Mouse (Mus musculus): ENCODE measurements at regions not wholly inside any gene's neighbourhood (a gene's known extent, or its start where the extent isn't known, plus 50 kb on each side); places are given as distances from the start of the nearest gene placed in this dataset.
A peak's percentile ranks its signal among the peaks of the same experiment; 100 is the strongest.

DNA sequence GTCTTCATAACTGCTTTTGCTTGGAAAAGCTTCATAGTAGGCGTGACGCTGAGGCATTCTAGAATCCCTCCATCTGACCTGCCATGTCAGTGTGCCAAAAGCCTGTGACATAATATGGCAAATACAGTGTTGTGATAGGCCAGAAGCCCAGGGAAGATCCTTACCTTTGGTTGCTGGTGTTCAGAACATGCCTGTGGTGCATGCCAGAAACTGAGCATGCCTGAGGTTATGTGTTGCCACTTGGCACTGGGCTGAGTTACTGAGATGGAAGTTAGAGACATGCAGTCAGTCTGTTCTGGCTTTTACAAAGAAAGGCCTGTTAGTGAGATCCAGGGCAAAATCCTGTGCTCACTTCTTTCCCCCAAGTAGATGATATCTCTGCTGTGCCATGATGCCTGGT is 412.7 kb upstream of the Gm11042 start:
- H3K4me1 ChIP-seq (ENCODE audit: control insufficient read depth, insufficient read depth, low read length), result no peaks in the 10 kb centered on the region
- no peak overlapping the region for H3K4me2 ChIP-seq (ENCODE audit: low read depth, low read length)
- no peaks in the 10 kb centered on the region for H3K27me3 ChIP-seq (ENCODE audit: control insufficient read depth, insufficient read depth, low read length)
- no peak overlapping the region for H3K9ac ChIP-seq (replicated peaks; ENCODE audit: low read depth, low read length)
- H3K9me3 ChIP-seq (ENCODE audit: control insufficient read depth, low read length), result no peaks in the 10 kb centered on the region
- H3K36me3 ChIP-seq (ENCODE audit: control insufficient read depth, insufficient read depth, low read length), result no peaks in the 10 kb centered on the region
- 95% methylated on average over 2 of the region's 2 CpGs for WGBS
- H3K27ac ChIP-seq (ENCODE audit: low read depth, low read length), result no peak overlapping the region
- no peak for ATAC-seq (ENCODE audit: low read depth)
- H3K4me3 ChIP-seq (ENCODE audit: low read depth, low read length), result no peak overlapping the region

- ATAC-seq (ENCODE audit: low read depth), result no peak
- H3K36me3 ChIP-seq (ENCODE audit: control insufficient read depth, insufficient read depth, low read length), result no peaks in the 10 kb centered on the region
Measured at GRCm38 (mm10) chr12:74679149-74679548, 363.0 kb upstream of the Gm11042 start.

GRCm38 (mm10) chr12:74677835-74678234 is 361.6 kb upstream of the Gm11042 start:
- H3K27me3 ChIP-seq (ENCODE audit: control insufficient read depth, insufficient read depth, low read length), result no peaks in the 10 kb centered on the region
- ATAC-seq (ENCODE audit: low read depth), result no peak
- no peak overlapping the region for H3K27ac ChIP-seq (ENCODE audit: low read depth, low read length)
- 81% methylated on average over 2 of the region's 2 CpGs for WGBS
- no peak overlapping the region for H3K4me3 ChIP-seq (ENCODE audit: low read depth, low read length)
- no peaks in the 10 kb centered on the region for H3K9me3 ChIP-seq (ENCODE audit: control insufficient read depth, low read length)
- H3K4me1 ChIP-seq (ENCODE audit: control insufficient read depth, insufficient read depth, low read length), result no peaks in the 10 kb centered on the region
- H3K9ac ChIP-seq (replicated peaks; ENCODE audit: low read depth, low read length), result no peak overlapping the region
- no peaks in the 10 kb centered on the region for H3K36me3 ChIP-seq (ENCODE audit: control insufficient read depth, insufficient read depth, low read length)
- no peak overlapping the region for H3K4me2 ChIP-seq (ENCODE audit: low read depth, low read length)

More at GRCm38 (mm10) chr12:74679149-74679548, 363.0 kb upstream of the Gm11042 start:
- Histone ChIP-seq H3K4me3 (ENCODE audit: low read depth, low read length) (no peak overlapping the region), H3K4me2 (ENCODE audit: low read depth, low read length) (no peak overlapping the region), H3K27me3 (ENCODE audit: control insufficient read depth, insufficient read depth, low read length) (no peaks in the 10 kb centered on the region), H3K9me3 (ENCODE audit: control insufficient read depth, low read length) (no peaks in the 10 kb centered on the region), H3K9ac (replicated peaks; ENCODE audit: low read depth, low read length) (no peak overlapping the region), H3K27ac (ENCODE audit: low read depth, low read length) (no peak overlapping the region), H3K4me1 (ENCODE audit: control insufficient read depth, insufficient read depth, low read length) (no peaks in the 10 kb centered on the region)
- 93% methylated on average over 3 of the region's 3 CpGs for WGBS

DNA sequence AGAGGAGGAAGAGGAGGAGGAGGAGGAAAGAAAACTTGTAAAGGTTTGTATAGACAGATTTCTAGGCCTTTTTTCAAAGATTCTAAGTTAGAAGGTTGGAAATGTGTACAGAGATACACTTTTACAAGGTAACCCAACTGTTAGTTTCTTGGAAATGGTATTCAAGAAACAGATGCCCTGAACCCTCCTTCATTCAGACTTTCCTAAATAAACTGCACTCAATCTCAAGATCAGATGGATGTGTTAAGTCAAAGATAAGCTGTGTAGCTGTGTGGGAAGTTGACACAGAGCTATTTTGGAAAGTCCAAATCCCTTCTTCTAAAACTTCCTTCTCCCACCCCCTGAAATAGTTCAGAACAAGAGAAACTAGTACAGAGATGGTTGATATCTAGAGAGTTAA is 342.2 kb upstream of the Gm11042 start:
- Histone ChIP-seq H3K4me2 (ENCODE audit: low read depth, low read length) (no peak overlapping the region), H3K36me3 (ENCODE audit: control insufficient read depth, insufficient read depth, low read length) (no peaks in the 10 kb centered on the region), H3K9me3 (ENCODE audit: control insufficient read depth, low read length) (no peaks in the 10 kb centered on the region), H3K4me3 (ENCODE audit: low read depth, low read length) (no peak overlapping the region), H3K4me1 (ENCODE audit: control insufficient read depth, insufficient read depth, low read length) (no peaks in the 10 kb centered on the region), H3K27me3 (ENCODE audit: control insufficient read depth, insufficient read depth, low read length) (no peaks in the 10 kb centered on the region), H3K27ac (ENCODE audit: low read depth, low read length) (no peak overlapping the region), H3K9ac (replicated peaks; ENCODE audit: low read depth, low read length) (no peak overlapping the region)
- no peak for ATAC-seq (ENCODE audit: low read depth)

DNA sequence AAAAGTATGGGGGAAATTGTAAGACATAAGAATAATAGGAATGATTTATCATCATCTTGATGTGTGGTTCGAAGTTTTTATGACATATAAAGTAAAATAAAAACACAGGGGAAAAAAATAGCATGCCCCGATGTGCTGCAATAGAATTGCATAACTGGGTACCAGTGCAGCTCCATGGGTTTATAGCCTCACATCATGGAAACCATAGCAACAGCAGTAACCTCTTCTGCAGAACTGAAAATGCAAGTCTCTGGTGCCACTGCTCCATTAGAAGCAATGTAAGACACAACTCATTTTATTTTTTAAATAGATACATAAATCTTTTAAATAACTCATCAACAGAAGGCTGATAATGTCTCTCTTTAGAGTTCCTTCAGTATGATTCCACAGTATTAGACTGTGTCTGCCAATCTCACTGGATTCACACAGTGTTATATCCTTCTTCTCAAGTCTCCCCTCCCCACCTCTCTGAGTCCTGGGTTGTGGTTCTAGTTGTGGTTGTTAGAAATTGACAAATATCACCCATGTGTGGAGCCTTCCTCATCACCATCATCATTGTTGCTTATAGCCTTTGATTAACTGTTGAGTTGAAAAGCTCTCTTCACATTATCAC is 340.9 kb upstream of the Gm11042 start:
- no peaks in the 10 kb centered on the region for H3K27me3 ChIP-seq (ENCODE audit: control insufficient read depth, insufficient read depth, low read length)
- 44% methylated on average over 2 of the region's 2 CpGs for WGBS
- no peaks in the 10 kb centered on the region for H3K36me3 ChIP-seq (ENCODE audit: control insufficient read depth, insufficient read depth, low read length)
- no peaks in the 10 kb centered on the region for H3K4me1 ChIP-seq (ENCODE audit: control insufficient read depth, insufficient read depth, low read length)
- no peak overlapping the region for H3K4me3 ChIP-seq (ENCODE audit: low read depth, low read length)
- H3K9ac ChIP-seq (replicated peaks; ENCODE audit: low read depth, low read length), result no peak overlapping the region
- ATAC-seq (ENCODE audit: low read depth), result peak; percentile 85; the same call in 1 of the 2 replicates
- H3K27ac ChIP-seq (ENCODE audit: low read depth, low read length), result no peak overlapping the region
- no peak overlapping the region for H3K4me2 ChIP-seq (ENCODE audit: low read depth, low read length)
- H3K9me3 ChIP-seq (ENCODE audit: control insufficient read depth, low read length), result no peaks in the 10 kb centered on the region

GRCm38 (mm10) chr12:74651256-74651655 is 335.1 kb upstream of the Gm11042 start:
- Histone ChIP-seq H3K4me3 (ENCODE audit: low read depth, low read length) (no peak overlapping the region), H3K4me1 (ENCODE audit: control insufficient read depth, insufficient read depth, low read length) (no peaks in the 10 kb centered on the region), H3K27me3 (ENCODE audit: control insufficient read depth, insufficient read depth, low read length) (no peaks in the 10 kb centered on the region), H3K4me2 (ENCODE audit: low read depth, low read length) (no peak overlapping the region), H3K9ac (replicated peaks; ENCODE audit: low read depth, low read length) (no peak overlapping the region), H3K27ac (ENCODE audit: low read depth, low read length) (no peak overlapping the region), H3K9me3 (ENCODE audit: control insufficient read depth, low read length) (no peaks in the 10 kb centered on the region), H3K36me3 (ENCODE audit: control insufficient read depth, insufficient read depth, low read length) (no peaks in the 10 kb centered on the region)
- WGBS, result 74% methylated on average over 1 of the region's 1 CpGs
- no peak for ATAC-seq (ENCODE audit: low read depth)

DNA sequence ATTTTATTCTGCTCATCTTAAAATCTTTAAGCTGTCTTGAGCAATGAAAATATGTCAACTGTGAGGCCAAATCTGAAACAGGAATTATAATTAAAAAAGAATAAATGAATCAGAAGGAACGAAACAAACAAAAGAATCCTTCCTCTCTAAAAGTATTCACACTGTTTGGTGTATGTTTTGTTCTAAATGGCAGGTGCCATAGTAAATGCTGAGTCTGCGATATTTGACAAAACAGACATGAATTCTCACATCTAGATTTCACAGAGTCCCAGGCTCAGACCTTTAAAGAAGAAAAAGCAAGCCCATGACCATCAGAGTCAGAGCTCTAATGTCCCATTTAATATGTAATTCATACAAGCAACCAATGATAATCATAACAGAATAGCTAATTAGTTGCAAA is 316.6 kb upstream of the Gm11042 start:
- Histone ChIP-seq H3K36me3 (ENCODE audit: control insufficient read depth, insufficient read depth, low read length) (no peaks in the 10 kb centered on the region), H3K9me3 (ENCODE audit: control insufficient read depth, low read length) (no peaks in the 10 kb centered on the region), H3K27me3 (ENCODE audit: control insufficient read depth, insufficient read depth, low read length) (no peaks in the 10 kb centered on the region), H3K4me3 (ENCODE audit: low read depth, low read length) (no peak overlapping the region), H3K4me1 (ENCODE audit: control insufficient read depth, insufficient read depth, low read length) (no peaks in the 10 kb centered on the region), H3K4me2 (ENCODE audit: low read depth, low read length) (no peak overlapping the region), H3K27ac (ENCODE audit: low read depth, low read length) (no peak overlapping the region), H3K9ac (replicated peaks; ENCODE audit: low read depth, low read length) (no peak overlapping the region)
- 91% methylated on average over 2 of the region's 2 CpGs for WGBS
- no peak for ATAC-seq (ENCODE audit: low read depth)

DNA sequence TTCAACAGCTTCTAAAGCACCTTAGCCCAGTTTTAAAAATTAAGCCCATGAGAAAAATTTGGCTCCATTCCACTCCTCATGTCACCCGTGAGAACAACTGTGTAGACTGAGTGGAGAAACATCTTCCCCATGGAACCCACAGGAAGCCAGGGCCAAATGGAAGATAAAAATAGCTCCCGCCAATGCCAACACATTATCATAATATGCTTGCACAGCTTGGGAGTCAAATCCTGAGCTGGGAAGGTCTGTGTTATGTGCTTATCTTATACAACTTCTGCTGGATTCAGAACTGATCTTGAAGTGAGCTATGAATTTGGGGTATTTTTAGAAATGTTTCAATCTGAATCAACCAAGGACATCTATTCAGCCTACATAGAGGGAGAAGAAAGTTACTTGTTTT is 279.0 kb upstream of the Gm11042 start:
- no peaks in the 10 kb centered on the region for H3K36me3 ChIP-seq (ENCODE audit: control insufficient read depth, insufficient read depth, low read length)
- H3K9me3 ChIP-seq (ENCODE audit: control insufficient read depth, low read length), result no peaks in the 10 kb centered on the region
- no peak overlapping the region for H3K4me3 ChIP-seq (ENCODE audit: low read depth, low read length)
- no peak overlapping the region for H3K9ac ChIP-seq (replicated peaks; ENCODE audit: low read depth, low read length)
- ATAC-seq (ENCODE audit: low read depth), result no peak
- H3K4me2 ChIP-seq (ENCODE audit: low read depth, low read length), result no peak overlapping the region
- H3K4me1 ChIP-seq (ENCODE audit: control insufficient read depth, insufficient read depth, low read length), result no peaks in the 10 kb centered on the region
- no peak overlapping the region for H3K27ac ChIP-seq (ENCODE audit: low read depth, low read length)
- H3K27me3 ChIP-seq (ENCODE audit: control insufficient read depth, insufficient read depth, low read length), result no peaks in the 10 kb centered on the region
- WGBS, result 77% methylated on average over 2 of the region's 2 CpGs

DNA sequence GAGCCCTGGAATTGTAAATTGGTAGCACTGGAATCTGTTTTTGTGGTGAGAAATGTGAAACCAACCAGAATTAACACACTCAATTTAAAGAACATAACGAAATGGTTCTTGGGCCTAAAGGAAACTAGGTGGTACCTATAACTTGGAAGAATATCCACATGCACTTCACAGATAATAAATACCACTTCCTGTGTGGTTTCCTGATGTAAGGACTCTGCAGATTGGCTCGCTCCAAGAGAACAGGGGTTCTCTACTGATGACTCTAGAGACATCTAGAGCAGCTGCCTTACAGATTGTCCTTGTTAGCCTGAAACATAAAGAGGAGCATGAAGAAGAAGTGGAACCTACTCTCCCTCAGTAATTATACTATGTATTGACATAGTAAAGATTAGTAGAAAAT is 238.4 kb upstream of the Gm11042 start:
- H3K27ac ChIP-seq (ENCODE audit: low read depth, low read length), result no peak overlapping the region
- no peak for ATAC-seq (ENCODE audit: low read depth)
- no peaks in the 10 kb centered on the region for H3K9me3 ChIP-seq (ENCODE audit: control insufficient read depth, low read length)
- 90% methylated on average over 2 of the region's 2 CpGs for WGBS
- H3K27me3 ChIP-seq (ENCODE audit: control insufficient read depth, insufficient read depth, low read length), result no peaks in the 10 kb centered on the region
- no peak overlapping the region for H3K9ac ChIP-seq (replicated peaks; ENCODE audit: low read depth, low read length)
- no peaks in the 10 kb centered on the region for H3K36me3 ChIP-seq (ENCODE audit: control insufficient read depth, insufficient read depth, low read length)
- no peak overlapping the region for H3K4me2 ChIP-seq (ENCODE audit: low read depth, low read length)
- no peak overlapping the region for H3K4me3 ChIP-seq (ENCODE audit: low read depth, low read length)
- no peaks in the 10 kb centered on the region for H3K4me1 ChIP-seq (ENCODE audit: control insufficient read depth, insufficient read depth, low read length)

Data from neural tube, embryonic 14.5 days (tissue).